Mouse (Mus musculus): Measurements from ENCODE around the gene Bcl11b. TPM values are rescaled to one million over a fixed set of nuclear protein-coding genes. Genes with fewer than 3 reads are reported as not detected.

Gene Bcl11b
- total and polyA plus RNA-seq, 3 experiments, result 0.20 to 0.66 (median 0.59) TPM

DNA sequence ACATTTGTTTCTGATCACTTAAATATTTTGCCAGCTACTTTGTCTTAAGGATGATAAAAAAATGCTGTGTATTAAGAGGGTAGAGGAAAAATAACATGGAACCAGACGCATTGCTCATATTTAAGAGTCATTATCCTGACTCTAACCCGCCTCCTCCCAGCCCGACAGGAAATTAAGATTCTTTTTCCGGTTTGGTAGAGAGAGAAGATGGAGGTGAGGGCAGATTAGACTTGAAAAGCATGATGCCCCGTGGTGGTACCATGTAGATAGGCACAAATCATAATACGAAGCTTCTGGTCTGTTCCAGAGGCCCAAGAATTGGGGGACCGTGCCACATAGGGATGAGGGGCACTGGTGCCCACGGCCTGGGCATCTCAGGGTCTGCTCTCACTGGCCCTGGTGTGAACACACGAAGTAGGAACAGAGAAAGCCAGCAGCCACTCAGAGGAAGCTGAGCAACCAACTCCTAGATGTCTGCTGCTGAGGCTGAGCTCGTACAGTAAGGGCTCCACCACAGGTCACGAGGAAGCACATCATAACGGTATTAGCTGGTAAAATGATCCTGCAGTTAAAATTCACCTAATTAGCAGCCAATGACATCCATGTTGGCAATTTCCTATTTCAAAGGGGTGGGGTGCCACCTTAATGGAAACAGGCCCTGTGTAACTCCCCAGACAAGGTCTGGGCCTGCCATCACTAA, 32.2 kb downstream of the Bcl11b start:
- no peak for DNase-seq

DNA sequence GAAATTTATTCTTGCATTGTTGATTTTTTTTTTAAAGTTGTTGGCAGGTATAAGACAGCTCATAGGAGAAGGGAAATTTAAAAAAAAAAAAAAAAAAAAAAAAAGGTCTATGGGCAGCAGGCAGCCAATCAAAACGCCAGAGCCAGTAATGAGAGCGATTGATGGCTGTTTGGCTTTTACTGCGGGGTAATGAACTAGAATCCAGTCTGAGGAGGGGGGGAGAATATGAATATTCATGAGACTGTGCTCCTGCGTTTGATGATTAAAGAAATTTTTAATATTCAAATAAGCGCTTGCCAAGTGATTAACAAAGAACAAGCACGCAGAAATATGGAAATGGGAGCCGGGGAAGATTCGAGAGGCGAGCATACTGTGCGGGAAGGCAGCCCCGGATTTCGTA, 32.8 kb downstream of the Bcl11b start:
- no peak for DNase-seq

DNA sequence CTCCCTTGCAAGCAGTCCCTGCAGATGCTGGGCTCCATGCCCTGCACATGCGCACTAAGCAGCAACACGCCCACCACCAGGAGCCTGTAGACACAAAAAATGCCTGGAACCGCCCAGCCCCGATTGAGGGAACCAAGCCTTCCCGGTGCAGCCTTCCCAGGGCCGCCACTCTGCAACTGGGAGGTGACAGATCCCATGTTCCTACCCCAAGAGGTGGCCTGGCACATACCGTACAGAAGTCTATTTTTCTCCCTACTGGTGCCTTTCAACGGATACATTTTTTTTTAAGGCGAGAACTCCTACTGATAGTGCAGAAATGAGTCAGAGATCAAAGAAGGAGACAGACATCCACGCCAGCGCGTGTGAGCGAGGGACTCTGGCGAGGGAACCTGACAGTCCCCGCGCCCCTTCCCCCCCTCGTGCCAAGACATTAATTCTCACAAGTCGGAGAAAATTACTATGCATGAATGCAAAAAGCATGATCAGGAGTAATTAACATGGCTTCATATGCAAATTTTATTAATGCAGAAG, 33.5 kb downstream of the Bcl11b start:
- DNase-seq, result no peak

DNA sequence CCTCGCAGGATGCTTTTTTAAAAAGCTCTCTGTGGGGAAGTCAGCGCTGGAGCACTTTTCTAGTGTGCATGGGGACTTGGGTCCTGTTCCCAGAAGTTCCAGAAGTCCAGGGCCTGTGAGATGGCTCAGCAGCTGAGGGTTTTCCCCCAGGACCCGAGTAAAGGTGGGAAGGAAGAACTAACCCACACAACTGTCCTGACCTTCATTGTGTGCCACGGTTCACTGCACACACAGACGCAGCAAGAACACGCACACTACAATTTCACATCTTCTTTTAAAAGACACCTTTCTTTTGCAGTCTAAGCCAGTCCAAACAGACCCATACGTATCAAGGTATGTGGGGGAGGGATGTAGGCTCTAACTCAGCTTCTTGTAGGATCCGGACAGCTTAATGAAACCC, 34.3 kb downstream of the Bcl11b start:
- no peak for DNase-seq

DNA sequence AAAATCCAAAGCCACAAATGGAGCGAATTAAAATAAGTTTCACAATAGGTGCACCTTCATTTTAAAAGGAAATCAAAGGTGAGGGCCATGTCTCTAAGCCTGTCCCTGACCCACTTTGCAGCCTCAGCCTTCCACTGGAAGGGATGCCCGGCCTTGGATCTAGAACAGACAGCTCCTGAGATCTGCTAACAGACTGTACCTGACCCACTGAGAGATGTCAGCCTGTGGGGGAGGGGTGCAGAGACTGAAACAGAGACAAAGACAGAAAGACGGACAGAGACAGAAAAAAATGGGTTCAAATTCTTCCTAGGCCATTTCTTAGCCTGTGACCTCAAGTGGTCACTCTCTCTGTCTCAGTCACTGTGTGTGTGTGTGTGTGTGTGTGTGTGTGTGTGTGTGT, 35.1 kb downstream of the Bcl11b start:
- peak; percentile 35 for DNase-seq

DNA sequence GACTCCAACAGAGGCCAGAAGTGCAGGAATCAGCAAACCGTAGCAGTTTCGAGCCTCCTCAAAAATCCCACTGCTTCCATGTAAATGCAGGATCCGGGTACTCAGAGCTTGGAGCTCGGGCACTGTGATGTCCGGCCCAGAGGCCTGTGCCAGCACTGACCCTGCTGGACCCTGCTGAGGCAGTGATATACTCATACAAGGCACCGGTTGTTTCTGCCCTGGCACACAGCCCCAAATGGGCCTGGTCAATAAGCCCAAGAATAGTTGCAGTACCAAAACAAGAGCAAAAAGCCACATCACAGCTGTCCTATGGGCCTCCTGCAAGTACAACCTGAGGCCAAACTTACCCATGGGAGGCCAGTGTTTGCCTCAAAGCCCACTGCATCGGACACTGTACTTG, 36.4 kb downstream of the Bcl11b start:
- DNase-seq, result no peak

DNA sequence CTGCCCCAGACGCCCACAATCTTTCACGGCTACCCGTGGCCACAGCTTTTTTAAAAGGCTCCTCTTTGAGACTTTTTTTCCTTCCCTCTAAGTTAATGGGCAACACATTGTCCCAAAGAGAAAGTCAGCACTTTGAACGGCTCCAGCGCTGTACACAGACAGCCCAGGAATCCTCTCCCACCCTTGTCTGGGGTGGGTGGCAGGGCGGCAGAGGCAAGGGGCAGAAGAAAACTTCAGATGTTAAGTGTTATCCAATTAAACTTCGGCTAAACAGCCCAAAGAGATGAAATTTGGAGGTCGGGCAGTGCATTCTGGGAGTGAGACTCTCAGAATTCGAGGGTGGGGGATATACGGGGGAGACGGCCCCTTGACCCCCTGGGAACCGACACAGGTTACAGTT, 38.3 kb downstream of the Bcl11b start:
- DNase-seq, result no peak

DNA sequence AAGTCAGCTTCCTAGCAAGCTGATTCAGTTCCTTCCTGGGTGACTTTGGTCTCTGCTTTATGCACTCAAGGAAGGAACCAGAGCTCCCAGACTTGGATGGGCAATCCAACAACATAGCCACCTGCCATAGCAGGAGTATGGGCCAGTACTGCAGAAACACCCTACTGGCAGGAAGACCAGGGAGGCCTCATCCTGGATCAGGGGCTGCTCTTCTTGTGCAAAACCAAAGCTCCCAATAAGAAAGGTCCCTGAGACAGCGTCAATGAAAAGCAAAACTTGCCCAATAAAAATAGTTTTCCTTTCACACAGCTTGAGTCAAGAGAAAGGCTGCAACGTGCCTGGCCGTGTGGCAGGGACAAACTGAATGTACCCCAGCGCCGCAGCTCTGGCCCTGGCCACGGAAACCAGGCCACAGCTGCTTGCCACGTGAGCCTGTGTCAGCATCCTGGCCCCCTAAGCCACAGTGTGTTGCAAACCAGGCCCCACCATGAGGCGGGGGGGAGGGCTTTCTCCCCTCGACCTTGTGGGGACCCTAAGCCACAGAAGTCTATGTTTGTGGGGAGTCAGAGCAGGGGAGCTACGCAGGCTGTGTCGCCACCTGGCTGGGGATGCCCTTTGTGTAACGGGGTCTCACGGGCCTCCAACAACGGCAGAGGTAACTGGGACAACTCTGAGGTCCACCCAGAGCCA, 38.9 kb downstream of the Bcl11b start:
- no peak for DNase-seq

DNA sequence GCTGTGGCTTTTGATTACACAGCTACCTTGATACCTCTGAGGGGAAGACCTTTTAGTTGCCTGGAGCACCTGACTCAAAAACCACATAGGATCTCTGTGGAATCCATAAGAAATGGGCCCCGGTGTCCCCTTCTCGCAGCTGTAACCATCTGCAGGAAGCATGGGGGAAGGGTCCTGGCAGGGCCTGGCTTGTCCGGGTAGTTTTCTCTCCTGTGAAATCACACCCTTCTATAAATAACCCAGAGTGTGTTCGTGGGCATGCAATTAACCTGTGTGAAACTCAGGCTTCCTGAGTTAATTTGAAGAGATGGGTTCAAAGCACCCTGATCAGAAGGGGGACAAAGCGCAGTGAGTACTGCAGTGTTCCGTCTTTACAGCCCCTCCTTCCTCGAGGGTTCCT, 40.5 kb downstream of the Bcl11b start:
- DNase-seq, result no peak

DNA sequence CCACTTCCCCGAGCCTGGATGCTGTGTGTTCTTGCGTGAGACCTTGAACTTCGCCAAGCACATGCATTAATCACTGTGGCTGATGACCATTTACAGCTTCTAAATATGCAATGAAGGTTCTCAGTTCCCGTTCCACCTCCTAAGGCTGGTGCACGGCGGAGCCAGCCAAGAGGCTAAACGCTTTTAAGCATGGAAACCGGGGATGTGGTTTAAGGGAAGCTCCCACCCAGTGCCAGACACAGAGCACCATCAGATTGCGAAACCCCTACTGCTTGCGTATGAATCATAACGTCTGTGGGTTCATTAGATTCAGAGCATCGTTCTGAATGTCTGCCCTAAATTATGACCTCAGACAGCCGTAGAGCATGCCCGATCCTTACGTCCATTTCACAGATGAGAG, 41.6 kb downstream of the Bcl11b start:
- DNase-seq, result peak; percentile 67

DNA sequence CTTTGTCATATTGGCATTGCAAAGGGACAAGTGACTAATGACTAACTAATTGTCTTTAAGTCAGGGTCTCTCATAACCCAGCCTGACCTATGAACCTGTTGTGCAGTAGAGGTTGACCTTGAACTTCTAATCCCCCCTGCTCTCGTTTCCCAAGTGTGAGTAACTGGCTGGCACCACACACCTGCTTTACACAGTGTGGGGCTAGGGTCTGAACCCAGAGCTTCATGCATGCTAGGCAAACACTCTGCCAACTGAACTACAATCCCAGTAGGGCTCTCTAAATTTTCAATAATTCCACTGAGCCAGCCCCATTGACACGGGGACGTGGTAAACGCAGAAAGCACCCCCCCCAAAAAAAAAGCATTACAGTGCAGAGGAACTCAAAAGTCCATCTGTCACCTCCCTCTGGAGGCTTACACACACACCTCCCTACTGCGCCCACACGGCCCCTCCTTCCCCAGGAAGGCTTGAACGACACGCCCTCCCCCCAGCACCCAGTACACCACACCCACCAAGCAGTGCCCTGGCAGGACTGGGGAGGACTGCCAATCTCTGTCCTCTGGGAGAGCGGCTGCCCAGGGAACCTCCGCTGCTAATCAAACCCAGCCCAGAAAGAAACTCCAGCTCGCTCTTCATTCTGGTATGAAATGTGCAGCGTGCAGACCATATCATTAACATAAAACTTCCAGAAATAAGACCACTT, 42.5 kb downstream of the Bcl11b start:
- DNase-seq, result peak; percentile 70

DNA sequence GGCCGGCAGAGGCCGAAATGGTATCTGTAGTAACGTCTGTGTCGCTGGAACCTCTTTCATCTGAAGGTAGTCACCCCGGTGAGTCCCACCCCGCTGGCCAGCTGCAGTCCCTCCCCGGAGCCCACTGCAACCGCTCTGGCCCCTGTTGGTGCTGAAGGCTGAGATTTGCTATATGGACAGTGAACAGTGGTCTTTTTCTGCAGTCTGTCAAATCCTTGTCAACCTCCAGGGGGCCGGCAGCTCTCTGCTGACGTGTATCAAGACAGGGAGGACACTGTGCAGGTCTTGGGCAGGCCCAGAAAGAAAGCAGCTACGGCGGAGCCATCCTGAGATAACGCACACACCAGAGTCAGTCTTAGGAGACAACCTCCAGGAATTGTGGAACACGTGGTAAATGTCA, 43.0 kb downstream of the Bcl11b start:
- DNase-seq, result no peak

DNA sequence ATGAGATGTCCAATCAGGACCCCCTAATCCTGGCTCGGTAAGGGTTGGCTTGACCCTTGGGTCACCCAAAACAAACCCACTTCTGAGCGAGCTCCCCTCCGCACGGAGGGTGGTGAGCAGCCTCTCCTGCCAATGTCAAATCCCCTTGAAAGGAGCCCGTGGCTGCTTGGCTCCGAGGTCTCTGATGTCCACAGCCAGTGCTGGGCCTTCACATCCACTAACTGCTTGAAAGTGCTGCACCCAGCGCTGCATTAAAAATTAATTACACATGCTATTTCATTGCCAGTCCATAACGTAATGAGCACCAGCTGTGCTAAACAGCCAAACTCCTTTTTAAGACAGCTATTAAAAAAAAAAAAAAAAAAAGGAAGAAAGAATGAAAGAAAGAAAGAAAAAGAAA, 43.5 kb downstream of the Bcl11b start:
- no peak for DNase-seq

DNA sequence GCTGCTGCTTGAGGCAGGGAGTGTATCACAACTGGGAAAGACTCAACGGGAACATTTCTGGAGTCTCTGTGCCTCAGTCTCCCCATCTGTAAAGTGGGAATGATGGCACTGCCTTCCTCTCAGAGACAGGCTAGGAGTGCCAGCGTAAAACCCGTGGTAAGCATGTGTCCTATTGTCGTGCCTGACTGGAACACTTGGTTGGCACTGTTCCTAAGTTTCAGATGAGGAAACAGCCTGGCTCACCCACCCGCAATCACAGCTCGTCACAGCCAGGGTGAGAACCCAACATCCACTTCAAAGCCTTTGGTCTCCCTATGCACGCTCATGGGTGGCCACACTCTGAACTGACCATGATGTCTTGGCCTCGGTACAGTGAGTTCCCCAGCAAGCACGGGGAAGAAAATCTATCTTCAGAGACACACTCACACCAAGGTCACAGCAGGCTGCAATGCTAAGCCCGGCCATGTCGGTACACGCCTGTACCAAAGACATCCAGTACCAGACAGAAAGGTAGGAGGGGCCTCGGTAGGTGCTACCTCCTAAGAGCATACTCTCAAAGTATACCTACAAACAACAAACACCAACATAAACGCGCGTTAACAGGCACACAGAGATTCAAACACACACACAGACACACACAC, 50.2 kb downstream of the Bcl11b start:
- DNase-seq, result peak; percentile 16

DNA sequence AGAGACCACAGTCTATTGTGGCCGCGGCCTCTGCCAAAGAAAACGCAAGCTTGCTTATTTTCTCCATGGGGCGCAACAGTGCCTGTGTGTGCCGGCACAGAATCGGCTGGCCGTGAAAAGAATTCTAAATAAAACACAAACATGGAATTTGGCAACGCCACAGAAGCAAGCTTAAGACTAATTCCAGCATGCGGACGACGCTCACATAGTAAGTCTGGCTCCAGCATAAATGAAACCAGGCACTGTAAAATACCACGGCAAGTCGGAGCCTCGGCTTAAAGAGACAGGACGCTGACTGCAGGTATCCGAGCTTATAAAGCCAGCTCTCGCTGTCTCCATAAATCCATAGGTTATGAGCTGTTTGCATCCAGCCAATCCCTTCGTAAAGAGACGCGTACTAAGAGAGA, 51.1 kb downstream of the Bcl11b start:
- no peak for DNase-seq

DNA sequence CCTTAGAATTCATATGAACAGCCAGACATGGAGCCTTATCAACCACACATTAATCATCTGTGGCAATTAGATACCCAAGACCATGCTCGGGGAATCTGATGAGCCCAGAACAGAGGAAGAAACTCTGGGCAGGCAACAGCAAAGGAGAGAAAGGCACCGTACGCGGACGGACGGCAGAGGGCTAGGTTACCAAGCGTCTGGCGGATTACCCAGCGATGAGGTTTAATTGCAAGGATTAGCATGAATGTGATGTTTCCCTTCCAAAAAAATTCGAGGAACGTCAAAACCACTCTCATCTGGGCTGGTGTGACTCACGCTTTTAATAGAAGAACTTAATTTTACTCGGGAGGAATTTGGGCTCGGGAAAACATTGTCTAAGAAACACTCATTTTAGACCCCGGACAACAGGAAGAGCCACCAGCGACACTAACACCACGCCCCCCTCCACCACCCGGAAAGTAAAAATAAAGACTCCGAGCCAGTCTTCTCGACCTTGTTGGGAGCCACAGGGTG, 52.7 kb downstream of the Bcl11b start:
- DNase-seq, result no peak

DNA sequence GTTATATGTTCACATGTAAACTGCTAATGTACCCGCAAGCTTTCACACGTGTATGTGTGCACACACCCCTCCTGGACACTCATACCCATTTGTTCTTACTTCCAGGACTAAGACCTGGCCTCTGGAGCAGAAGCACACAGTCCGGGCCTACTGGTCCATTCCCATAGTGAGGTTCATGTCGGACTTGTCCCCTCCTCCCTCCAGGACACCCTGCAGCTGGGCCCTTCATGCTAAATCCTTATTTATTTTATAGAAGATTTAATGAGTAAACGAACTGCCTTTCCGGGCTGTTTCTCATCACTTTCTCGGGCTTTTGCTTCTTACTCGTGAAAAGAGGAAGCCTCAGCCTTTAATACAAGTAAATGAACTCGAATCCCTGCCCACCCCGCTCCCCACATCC, 54.0 kb downstream of the Bcl11b start:
- no peak for DNase-seq

DNA sequence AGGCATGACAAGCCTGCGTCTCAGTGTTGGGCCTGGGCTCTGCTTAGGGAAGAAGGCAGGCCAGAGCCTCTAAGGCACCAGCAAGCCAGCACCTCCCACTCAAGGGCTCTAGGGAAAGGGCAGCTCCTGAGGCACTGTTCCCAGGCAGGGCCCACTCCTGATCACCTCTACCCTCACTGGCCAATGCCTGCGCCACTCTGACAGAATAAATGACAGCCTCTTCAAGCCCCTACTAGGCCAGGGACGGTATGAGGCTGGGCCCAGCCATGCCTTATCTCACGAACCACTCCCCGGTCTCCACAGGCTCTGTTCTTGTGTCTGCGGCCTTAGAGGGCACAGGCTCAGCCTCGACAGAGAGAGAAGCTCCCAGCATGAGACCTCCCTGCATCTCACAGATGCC, 61.3 kb downstream of the Bcl11b start:
- DNase-seq, result no peak

DNA sequence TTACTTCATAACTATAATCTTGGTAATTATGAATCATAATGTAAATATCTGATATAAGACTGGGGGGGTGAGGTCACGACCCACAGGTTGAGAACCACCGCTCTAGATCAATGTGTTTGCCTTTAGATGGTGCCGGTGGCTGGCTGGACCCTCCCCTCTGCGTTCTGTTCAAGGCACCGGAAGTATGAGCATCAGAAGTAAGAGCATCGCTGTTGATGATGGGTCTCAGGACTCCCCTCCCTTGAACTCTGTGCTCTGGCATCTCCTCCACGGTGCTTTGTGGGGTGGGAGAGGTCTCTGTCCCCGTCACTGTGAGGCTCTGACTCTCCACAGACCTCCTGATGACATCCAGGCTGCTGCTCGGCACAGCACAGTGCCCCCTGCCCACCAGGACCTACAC, 62.6 kb downstream of the Bcl11b start:
- no peak for DNase-seq

DNA sequence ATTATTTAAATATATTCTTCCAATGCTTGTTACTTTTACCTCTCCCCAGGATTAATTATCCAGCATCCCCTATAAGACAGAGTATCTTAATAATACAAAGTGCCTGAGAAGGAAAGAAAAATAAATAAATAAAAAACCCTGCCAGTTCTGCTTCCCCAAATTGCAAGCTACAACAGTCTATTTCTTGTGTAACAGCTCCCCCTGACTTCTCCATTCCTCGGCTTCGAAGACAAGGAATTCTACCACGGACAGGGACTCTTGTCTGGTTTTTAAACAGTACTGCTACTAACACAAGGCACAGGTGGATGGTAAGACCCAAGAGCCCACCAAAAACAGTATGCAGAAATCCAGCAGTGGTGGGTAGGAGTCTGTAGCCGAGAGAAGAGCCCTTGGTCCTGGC, 64.2 kb downstream of the Bcl11b start:
- no peak for DNase-seq

DNA sequence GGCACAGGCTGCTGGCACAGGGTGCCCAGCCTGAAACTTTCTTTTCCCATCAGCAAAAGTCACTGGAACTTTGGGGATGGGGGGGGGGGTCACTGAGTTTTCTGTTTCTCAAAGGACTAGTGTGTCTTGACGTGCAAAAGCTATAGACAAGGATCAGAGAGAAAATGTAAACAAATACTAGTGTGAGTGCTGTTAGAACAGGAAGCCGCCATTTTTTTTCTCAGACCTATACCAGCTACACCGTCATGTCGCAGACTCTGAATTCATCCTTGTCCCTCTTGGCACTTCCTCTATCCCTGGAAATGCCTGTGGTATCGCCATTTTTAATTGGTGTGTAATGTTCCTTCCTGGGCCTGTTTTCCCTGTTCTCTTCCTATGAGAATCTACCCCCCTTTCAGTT, 66.4 kb downstream of the Bcl11b start:
- no peak for DNase-seq

DNA sequence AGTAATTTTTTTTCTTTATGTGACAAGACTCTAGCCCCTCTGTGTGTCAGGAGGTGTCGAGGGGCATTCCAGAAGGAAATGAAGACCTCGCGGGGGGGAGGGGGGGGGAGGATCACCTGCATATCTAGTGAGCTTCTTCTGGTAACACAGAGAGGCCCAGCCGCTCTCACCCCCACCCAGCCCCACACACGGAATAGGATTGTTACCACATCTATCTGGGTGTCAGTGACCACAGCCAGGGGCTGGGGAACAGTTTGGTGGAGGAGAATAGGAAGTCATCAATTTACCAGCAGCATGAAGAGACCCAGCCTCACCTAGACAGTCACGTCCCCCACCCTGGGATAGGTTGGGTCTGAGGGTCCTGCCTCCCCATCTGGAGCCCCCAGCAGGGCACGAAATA, 67.0 kb downstream of the Bcl11b start:
- DNase-seq, result no peak
